Mouse (Mus musculus): ENCODE results near the gene Cntn4.

DNA sequence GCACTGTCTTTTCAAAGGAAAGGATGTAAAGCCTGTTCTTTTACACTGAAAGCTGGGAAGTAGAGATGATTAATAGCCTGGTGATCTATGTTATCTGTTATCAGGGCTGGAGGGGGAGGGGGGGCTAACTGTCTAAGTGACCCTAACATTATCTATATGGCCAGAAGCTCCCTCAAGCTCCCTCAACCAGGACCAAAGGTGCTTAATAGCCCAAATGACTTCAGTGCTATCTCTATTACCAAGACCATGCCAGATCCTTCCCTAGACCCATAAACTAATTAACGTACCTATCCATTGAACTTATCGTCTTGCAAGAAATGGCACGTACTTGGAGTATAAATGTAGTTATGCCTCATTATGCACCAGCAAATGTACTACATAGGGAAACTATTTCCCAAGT lies 588.0 kb downstream of the Cntn4 start:
- TF ChIP-seq POLR2A (IDR thresholded peaks at IDR 0.05; ENCODE audit: borderline replicate concordance, control insufficient read depth, low read depth, low read length) (no peak), CTCF (IDR thresholded peaks at IDR 0.05; ENCODE audit: control insufficient read depth, insufficient read depth, low read length) (no peak)

Measured in bone marrow, adult 2 months (tissue).